Mouse (Mus musculus) mouse trophoblast stem cell (cell line): Measurements from ENCODE around the gene Myoc.

Experiments
- in situ Hi-C, 2 experiments: fragments of 300-500 bp; cut with MseI, MboI; formaldehyde crosslinking; loops; 2 replicates in 1 of 2; 3 replicates in 1 of 2; pipeline ENCODE4 v1.15.1; 2025

The Myoc gene

GRCm38 (mm10) chr1:162646083-162646686, 7.2 kb downstream of the Myoc start:
- in situ Hi-C loops: loop anchor here in 1 of 2 experiments (25.0 kb wide), 1 partner anchor 284 kb away; no protein-coding TSS in a partner anchor

GRCm38 (mm10) chr1:162648416-162648815, 9.5 kb downstream of the Myoc start:
- in situ Hi-C loops: loop anchor here in 1 of 2 experiments (25.0 kb wide), 1 partner anchor 286 kb away; no protein-coding TSS in a partner anchor

GRCm38 (mm10) chr1:162658119-162658518, 19.2 kb downstream of the Myoc start, which contains the start of gene Myocos:
Gene Myocos, minus strand, starts transcription at chr1:162658219.
- in situ Hi-C loops: loop anchor here in 1 of 2 experiments (10.0 kb wide), 1 partner anchor 293 kb away; no protein-coding TSS in a partner anchor

- in situ Hi-C loops: loop anchor here (10.0 kb wide), 3 partner anchors 86 to 116 kb away; partner anchors contain the start of genes Mettl13 (in 1 of the 2) and Vamp4 (in 1 of the 2)
These were observed 21.4 kb downstream of the Myoc start for GRCm38 (mm10) chr1:162660276-162660860.

GRCm38 (mm10) chr1:162664826-162665475, 26.0 kb downstream of the Myoc start:
- in situ Hi-C loops: loop anchor here (10.0 kb wide), 3 partner anchors 90 to 120 kb away; partner anchors contain the start of genes Mettl13 (in 1 of the 2) and Vamp4 (in 1 of the 2)

GRCm38 (mm10) chr1:162665486-162666174, 26.7 kb downstream of the Myoc start:
- in situ Hi-C loops: loop anchor here (10.0 kb wide), 3 partner anchors 91 to 121 kb away; partner anchors contain the start of genes Mettl13 (in 1 of the 2) and Vamp4 (in 1 of the 2)

GRCm38 (mm10) chr1:162693721-162694120, 54.8 kb downstream of the Myoc start:
- in situ Hi-C loops: no loop called here

- in situ Hi-C loops: no loop called here
These were observed 58.9 kb downstream of the Myoc start for GRCm38 (mm10) chr1:162697866-162698265.
